Mouse (Mus musculus): ENCODE data around the gene Stap2. TPM values are rescaled to one million over a fixed set of nuclear protein-coding genes. Genes with fewer than 3 reads are reported as not detected.

Stap2 gene
- total RNA-seq, 4 experiments from 2014 or later, result 4.8 to 9.3 (median 6.8) TPM

GRCm38 (mm10) chr17:56003000-56003399 is 2.4 kb downstream of the Stap2 start:
- DNase-seq, result no peak

GRCm38 (mm10) chr17:55999794-56000499 is 5.4 kb downstream of the Stap2 start:
- no peak for DNase-seq

GRCm38 (mm10) chr17:55996007-55996406 is 9.4 kb downstream of the Stap2 start:
- DNase-seq, result peak; percentile 71

DNA sequence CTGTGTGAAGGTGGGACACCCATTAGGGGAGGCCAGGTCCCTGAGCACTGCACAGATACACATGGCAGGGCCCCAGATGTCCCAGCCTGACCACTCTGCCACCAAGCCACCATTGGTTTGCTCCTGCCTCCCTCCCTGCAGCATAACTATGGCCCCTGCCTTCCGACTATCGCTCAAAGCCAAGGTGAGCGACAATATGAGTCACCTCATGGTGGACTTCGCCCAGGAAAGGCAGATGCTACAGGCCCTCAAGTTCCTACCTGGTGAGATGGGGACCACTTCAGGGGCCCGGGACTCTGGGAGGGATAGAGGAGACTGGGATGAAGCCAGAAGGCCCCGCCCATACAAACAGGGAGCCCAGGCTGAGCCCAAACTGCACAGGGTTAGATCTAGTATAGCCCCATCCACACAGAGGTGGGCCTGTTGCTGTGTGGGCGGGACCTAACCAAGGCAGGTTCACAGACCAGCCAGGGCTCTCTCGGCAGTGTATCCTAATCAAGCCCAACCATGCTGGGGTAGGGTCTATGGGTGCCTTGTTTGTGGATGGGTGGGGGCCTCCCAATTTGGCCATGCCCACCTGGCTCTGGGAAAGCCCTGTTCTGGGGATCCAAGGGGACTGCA is 15.0 kb downstream of the Stap2 start:
- no peak for DNase-seq

DNA sequence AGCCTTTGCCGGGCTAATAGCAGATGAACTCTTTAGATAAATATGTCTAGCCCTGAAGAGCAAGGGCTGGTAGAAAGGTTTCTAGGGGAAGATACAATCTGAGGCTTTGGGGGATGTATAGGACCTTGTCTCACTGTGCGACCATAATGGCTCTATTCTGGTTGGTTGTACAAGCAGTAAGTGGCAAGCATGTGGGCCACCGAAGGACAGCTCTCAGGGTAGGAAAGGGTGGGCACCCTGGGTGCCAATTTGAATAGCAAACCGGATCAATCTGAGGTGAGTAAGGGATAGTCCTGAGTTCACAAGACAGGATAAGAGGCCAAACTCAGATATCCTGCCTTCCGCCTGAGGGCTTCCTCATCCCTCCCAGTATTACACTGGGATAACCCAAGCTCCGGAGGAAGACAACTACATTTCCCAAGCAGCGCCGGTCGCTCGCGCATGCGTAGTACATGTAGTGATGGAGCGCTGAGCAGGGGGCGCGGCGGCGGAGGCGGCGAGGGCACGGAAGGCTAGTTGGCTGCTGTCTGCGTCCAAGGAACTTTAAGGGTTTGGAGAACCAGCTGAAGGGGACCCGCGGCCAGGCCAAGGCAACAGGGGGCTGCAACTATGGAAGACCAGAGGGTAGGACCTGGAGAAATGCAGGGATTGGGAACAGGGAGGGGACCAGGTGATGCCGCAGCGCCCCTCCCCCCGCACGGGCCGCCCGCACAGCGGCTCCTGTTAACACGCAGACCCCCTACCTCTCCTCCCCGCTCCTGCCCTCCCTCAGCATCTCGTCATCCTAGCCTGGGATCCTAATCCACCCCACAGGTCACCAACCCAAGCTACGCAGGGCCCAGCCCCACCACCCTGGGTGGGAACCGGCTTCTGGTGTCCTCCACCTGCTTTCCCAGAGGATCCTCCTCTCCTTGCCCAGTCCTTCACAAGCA is 19.1 kb downstream of the Stap2 start, which contains the start of gene Fsd1:
Gene Fsd1 (plus strand): TSS at position 480 of the 932 bp plus-strand sequence.
- DNase-seq, result no peak

GRCm38 (mm10) chr17:55977301-55977700 is 28.1 kb downstream of the Stap2 start:
- no peak for DNase-seq

GRCm38 (mm10) chr17:55976255-55976862 is 29.0 kb downstream of the Stap2 start:
- DNase-seq, result peak; percentile 66

- DNase-seq, result no peak
Measured at GRCm38 (mm10) chr17:55971453-55971852, 33.9 kb downstream of the Stap2 start.

GRCm38 (mm10) chr17:55969966-55970891 is 35.2 kb downstream of the Stap2 start, which contains the start of gene Shd:
Gene Shd, plus strand, starts transcription at chr17:55970467.
- DNase-seq, result no peak

GRCm38 (mm10) chr17:55969560-55969959 is 35.8 kb downstream of the Stap2 start:
- DNase-seq, result no peak

DNA sequence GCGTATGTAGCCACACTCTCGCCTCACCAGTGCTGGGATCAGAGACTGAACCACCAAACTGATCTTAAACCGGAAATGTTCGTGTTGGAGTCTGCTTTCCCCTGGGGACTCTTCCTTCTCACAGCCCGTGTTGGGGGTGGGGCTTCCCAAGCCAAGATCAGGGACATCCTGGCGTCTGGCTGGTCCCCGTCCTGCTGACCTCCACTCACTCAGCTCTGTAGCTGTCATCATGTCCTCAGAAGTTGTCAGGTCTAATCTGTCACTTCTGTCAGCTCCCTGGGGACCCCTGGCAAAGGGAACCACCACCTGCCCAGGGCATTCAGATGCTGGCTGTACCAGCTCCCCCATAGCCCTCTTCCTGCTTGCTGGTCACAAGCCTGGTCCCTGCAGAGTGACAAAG is 37.2 kb downstream of the Stap2 start:
- DNase-seq, result no peak

DNA sequence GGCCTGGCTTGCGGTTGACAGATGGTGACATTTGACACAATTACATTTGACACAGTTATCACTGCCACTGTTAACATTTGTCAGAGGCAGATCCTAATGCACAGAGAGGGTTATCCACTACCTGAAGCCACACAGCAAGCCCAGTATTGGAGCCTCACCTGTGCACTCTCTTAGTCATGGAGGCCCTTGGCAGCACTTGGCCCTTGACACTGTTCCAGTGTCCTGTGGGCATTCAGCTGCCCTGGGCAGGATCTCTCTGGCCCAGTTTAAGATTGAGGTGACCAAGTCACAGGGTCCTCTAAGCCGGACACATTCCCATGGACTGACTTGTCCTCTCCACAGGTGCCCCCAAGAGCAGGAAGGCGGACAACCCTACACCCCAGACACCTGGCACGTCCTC is 38.2 kb downstream of the Stap2 start:
- no peak for DNase-seq

DNA sequence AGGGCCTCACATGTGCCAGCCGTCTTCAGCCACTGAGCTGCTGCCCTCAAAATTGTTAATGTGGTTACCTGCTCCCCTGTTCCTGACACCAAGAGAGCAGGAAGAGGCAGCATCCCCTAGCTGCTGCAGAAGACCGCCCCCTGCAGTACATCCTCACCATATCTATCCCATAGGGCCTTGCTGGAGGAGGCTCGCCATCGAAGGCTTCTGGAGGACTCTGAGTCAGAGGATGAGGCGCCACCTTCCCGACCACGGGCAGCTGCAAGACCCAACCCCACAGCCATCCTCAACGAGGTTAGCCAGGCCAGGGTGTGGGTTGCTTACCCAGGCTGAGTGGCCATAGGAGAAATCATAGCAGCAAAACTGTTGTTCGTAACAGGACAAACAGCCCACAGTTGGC is 40.4 kb downstream of the Stap2 start:
- DNase-seq, result no peak

- no peak for DNase-seq
Measured at GRCm38 (mm10) chr17:55964496-55964895, 40.9 kb downstream of the Stap2 start.

- no peak for DNase-seq
Measured at GRCm38 (mm10) chr17:55963171-55963570, 42.2 kb downstream of the Stap2 start.

- no peak for DNase-seq
Measured at GRCm38 (mm10) chr17:55961631-55962030, 43.8 kb downstream of the Stap2 start.

- no peak for DNase-seq
Measured at GRCm38 (mm10) chr17:55960791-55961190, 44.6 kb downstream of the Stap2 start.

- no peak for DNase-seq
Measured at GRCm38 (mm10) chr17:55959946-55960740, 45.2 kb downstream of the Stap2 start.

DNA sequence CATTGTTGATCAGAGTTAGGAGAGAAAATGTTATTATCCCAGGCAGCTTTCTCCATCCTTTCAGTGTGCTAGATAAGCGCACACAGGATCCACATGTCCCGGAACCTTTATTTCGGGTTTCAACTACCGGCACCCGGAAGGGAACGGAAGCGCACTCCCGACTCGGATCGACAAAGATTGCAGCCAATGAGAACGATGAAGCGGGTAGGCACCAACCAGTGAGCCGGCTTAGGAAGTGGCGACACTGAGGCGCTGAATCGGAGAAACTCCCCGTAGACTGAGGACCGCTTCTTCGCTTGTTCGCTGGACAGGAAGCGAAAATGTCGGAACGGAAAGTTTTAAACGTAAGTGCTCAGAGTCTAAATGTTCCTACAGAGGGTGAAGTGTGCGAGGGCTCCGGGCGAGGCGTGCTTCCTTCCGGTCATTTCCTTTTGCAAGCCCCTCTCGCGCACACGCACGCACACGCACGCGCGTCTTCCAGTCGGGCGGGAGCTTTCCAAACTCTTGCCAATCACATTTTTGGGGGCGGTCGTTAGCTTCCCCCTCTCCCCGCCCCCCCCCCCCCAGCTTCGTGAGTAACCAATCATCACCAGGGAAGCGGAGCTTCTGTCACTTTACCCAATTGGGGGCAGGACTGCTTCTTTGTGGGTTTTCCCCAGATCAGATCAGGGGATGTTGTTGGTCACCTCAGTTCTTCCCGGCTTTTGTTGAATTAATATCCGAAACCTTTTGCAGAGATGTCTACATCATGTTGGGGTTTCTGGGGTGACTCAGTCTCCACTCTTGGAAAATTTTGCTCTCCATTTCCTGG is 46.3 kb downstream of the Stap2 start, which contains the start of gene Yju2:
Gene Yju2 (plus strand): TSS at position 182 of the 811 bp plus-strand sequence.
- peak; percentile 90 for DNase-seq

- DNase-seq, result no peak
Measured at GRCm38 (mm10) chr17:55958584-55958886, 46.8 kb downstream of the Stap2 start.
